Mouse (Mus musculus): Measurements from ENCODE around the gene Diras2. TPM values are rescaled to one million over a fixed set of nuclear protein-coding genes. Genes with fewer than 3 reads are reported as not detected.

Gene Diras2
- total RNA-seq, 4 experiments from 2014 or later = 0.13 to 0.31 (median 0.21) TPM

GRCm38 (mm10) chr13:52469795-52470690 is 61.0 kb downstream of the Diras2 start:
- no peak for DNase-seq (ENCODE audit: low spot score)

GRCm38 (mm10) chr13:52465141-52465540 is 65.9 kb downstream of the Diras2 start:
- no peak for DNase-seq (ENCODE audit: low spot score)

- DNase-seq (ENCODE audit: low spot score) = no peak
These were observed 71.1 kb downstream of the Diras2 start for GRCm38 (mm10) chr13:52459982-52460381.

GRCm38 (mm10) chr13:52457889-52458324 is 73.2 kb downstream of the Diras2 start:
- DNase-seq (ENCODE audit: low spot score) = no peak

- DNase-seq (ENCODE audit: low spot score) = no peak
These were observed 73.7 kb downstream of the Diras2 start for GRCm38 (mm10) chr13:52457177-52457888.

- peak; percentile 11 for DNase-seq (ENCODE audit: low spot score)
These were observed 75.8 kb downstream of the Diras2 start for GRCm38 (mm10) chr13:52455329-52455728.

- no peak for DNase-seq (ENCODE audit: low spot score)
These were observed 76.3 kb downstream of the Diras2 start for GRCm38 (mm10) chr13:52454708-52455250.

Other genes starting within 250 kb of the Diras2 start
- gene Syk, start 51.9 kb upstream of the Diras2 start, total RNA-seq (2022) = 10 to 100 TPM; 16.1 to 18.7 (median 17.6) TPM

Measured in heart, adult 8-10 months (tissue).